Mouse (Mus musculus) gastrocnemius, adult 18-20 months (tissue): ENCODE data around the gene Tcf19. TPM values are rescaled to one million over a fixed set of nuclear protein-coding genes. Genes with fewer than 3 reads are reported as not detected.
"Not testable (repeated sequence)": the region's sequence is repeated elsewhere in the genome, so short reads cannot be mapped to it uniquely, and the experiment has no call there.

ENCODE experiments used
- DNase-seq: peaks from one replicate; pipeline ENCODE4 v3.0.0; 2021; ENCODE audit warnings: low spot score
- total RNA-seq, 2 experiments: library from RNA; stranded (reverse); gene quantifications; 2 replicates each; pipeline ENCODE4 v1.2.3; 2021

Gene Tcf19
- total RNA-seq, 2 experiments from 2014 or later, result 0.66 TPM

- no peak for DNase-seq
Observed at GRCm38 (mm10) chr17:35532901-35533300, 16.3 kb upstream of the Tcf19 start, which contains the start of gene Psors1c2. TSS of gene Psors1c2 (plus strand) at chr17:35533201.

DNA sequence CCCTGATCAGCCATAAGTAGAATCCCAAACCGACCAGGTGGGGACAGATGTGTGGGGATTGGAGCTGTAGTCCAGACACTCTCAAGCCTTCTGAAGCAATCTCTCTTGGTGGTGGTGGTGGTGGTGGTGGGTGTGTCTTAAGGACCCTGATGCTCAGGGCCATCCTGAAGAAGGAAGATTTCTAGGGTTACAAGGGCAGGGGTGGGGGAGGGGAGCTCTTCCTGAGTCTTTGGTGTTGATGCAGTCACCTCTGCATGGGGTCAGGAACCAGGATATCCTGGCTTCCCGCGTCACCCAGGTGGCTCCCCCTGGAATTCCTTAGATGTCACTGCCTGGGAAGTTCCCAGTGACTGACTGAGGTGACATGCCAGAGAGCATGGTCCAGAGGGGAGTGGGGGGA is 15.7 kb upstream of the Tcf19 start:
- DNase-seq, result no peak

DNA sequence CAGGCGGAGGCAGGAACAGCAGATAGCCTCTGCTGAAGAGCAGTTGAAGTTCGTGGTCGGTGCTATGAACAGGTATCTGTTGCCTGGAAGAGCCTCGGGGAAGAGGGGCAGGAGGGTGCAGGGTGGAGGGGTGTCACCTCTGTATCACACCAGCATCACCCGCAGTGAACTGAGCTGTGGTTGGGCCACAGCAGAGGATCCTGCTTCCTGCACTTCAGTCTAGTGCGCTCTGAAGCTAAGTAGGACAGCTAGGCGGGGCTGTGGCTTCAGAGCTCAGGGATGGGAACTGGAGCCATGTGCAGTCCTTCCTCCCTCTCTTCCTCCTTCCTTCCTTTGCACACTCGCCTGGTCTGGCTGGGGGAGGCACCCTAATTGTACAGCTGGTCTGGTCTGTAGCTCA is 10.0 kb upstream of the Tcf19 start:
- no peak for DNase-seq

DNA sequence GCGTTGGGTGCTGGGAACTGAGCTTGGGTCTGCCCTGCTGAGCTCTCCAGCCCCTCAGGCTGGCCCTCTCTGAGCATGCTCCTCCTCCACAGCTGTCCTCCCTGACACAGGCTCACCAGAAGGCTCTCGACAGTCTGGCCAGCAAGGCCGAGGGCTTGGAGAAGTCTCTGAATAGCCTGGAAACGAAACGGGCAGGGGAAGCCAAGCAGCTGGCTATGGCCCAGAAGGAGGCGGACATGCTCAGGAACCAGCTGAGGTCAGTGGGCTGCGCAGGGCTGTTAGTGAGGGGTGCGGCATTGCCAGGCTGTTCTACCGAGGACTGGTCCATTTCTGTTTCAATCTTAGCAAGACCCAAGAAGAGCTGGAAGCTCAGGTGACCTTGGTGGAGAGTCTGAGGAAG is 7.7 kb upstream of the Tcf19 start:
- no peak for DNase-seq

GRCm38 (mm10) chr17:35517526-35517925 is 902 bp upstream of the Tcf19 start:
- no peak for DNase-seq

DNA sequence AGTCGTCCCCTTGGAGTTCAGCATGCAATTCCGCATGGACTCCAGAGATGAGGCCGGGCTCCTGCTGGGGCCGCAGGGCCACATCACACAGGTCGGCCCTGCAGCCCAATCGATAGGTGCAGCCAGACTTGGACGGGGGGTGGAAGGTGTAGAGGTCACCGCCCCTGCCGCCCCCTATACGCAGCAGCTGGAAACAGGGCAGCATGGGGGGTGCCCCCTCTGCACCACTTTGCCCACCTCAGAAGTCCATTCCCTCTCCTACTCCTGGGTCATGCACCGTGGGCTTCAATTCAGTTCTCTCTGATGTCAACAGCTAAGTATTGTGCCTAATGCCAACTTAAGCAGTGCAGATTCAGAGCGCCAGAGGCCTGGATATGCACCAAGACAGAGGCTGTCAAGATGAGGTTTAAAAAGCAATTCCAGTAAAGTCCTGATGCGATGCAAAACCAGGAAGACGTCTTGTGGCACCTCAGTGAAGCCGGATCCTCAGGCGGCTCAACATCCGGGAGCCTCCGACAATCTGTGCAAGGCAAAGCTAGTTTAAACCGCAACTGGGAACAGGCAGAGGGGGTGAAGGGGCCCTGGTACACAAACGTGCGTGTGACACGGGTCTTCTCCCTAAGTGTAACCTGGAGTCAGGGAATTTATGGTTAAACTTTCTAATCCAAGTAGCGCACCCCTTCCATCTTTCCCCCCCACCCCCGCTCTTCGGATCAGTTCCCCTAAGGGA is 548 bp downstream of the Tcf19 start:
- DNase-seq, result no peak

GRCm38 (mm10) chr17:35514756-35515155 is 1.9 kb downstream of the Tcf19 start:
- DNase-seq, result no peak

- peak; percentile 70 for DNase-seq
Observed at GRCm38 (mm10) chr17:35513886-35514285, 2.7 kb downstream of the Tcf19 start.

GRCm38 (mm10) chr17:35512916-35513626 is 3.6 kb downstream of the Tcf19 start:
- no peak for DNase-seq

DNA sequence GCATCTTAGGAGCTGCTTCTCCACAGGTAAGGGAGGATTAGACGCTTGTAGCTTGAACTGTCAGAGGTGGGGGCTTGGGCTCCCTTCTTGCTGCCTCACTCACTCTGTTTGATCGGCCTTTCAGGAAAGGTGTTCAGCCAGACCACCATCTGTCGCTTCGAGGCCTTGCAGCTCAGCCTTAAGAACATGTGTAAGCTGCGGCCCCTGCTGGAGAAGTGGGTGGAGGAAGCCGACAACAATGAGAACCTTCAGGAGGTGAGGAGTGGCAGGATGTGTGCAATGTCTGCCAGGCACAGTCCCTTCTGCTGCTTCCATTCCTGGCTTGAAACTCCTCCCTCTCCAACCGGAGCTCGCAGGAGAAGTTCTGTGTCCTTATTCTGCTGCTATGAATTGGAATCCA is 7.3 kb downstream of the Tcf19 start:
- no peak for DNase-seq

DNA sequence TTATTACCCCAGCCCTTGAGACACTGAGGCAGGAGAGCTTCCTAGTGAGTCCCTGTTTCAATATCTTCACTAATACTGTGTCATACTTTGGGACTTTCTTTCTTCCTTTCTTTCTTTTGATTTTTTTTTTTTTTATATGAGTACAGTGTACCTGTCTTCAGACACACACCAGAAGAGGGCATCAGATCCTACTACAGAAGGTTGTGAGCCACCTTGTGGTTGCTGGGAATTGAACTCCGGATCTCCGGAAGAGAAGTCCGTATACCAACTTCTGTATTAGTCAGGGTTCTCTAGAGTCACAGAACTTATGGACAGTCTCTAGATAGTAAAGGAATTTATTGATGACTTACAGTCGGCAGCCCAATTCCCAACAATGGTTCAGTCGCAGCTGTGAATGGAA is 8.3 kb downstream of the Tcf19 start:
- DNase-seq, result not testable (repeated sequence)

- no peak for DNase-seq
Observed at GRCm38 (mm10) chr17:35507556-35508260, 8.9 kb downstream of the Tcf19 start.

DNA sequence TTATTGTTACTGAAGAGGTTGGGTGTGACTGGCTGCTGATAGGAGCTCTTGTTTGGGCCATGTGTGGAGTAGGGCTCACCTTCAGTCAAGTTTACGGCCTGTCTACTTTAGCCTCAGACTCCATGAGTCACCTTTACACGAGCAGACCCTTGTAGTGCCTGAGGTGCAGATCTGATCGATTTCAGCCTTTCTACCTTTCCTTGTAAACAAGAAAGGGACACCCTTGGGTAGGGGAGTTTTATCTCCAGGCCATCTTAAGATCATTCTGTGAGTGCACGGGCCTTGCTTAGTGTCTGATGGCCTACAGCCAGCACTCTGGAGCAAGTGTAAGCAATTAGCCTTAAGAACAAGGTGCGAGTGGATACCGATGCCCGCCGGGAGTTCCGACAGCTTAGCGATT is 9.7 kb downstream of the Tcf19 start:
- no peak for DNase-seq

DNA sequence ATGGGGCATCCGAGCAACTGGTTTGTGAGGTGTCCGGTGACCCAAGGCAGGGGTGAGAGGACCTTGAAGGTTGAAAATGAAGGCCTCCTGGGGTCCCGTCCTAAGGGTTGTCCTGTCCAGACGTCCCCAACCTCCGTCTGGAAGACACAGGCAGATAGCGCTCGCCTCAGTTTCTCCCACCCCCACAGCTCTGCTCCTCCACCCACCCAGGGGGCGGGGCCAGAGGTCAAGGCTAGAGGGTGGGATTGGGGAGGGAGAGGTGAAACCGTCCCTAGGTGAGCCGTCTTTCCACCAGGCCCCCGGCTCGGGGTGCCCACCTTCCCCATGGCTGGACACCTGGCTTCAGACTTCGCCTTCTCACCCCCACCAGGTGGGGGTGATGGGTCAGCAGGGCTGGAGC is 10.8 kb downstream of the Tcf19 start, which contains the start of gene Pou5f1:
TSS of gene Pou5f1 (plus strand) at position 243 of the 400 bp plus-strand sequence.
- no peak for DNase-seq

- DNase-seq, result no peak
Observed at GRCm38 (mm10) chr17:35504628-35505481, 11.8 kb downstream of the Tcf19 start.

DNA sequence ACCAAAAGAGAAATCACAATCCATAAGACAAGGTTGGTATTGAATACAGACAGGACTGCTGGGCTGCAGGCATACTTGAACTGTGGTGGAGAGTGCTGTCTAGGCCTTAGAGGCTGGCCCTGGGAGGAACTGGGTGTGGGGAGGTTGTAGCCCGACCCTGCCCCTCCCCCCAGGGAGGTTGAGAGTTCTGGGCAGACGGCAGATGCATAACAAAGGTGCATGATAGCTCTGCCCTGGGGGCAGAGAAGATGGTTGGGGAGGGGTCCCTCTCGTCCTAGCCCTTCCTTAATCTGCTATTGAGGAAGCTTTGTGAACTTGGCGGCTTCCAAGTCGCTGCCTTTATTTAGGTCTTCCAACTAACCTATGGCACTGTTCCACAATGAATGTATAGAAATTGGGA is 12.8 kb downstream of the Tcf19 start:
- DNase-seq, result no peak

GRCm38 (mm10) chr17:35502762-35503161 is 13.9 kb downstream of the Tcf19 start:
- DNase-seq, result no peak

GRCm38 (mm10) chr17:35502226-35502625 is 14.4 kb downstream of the Tcf19 start:
- no peak for DNase-seq

GRCm38 (mm10) chr17:35497124-35497523 is 19.5 kb downstream of the Tcf19 start:
- DNase-seq, result no peak

GRCm38 (mm10) chr17:35490320-35490719 is 26.3 kb downstream of the Tcf19 start:
- DNase-seq, result no peak

DNA sequence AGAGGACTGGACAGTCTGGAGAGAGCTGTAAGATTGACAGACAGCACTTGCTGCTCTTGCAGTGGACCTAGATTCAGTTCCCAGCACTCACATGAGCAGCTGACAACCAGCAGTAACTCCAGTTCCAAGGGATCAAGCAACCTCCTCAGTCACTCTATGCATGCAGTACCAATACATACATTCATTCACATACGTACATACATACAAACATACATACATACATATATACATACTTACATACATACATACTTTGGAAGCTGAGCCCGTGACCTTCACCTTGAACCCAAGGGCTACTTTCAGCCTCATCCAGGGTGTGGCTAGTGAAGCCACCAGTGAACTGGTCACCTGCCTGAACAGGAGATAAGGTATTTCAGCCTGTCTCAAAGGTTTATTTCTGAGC is 28.6 kb downstream of the Tcf19 start:
- no peak for DNase-seq
